Mouse (Mus musculus) ES-CJ7 (cell line): ENCODE measurements at regions not wholly inside any gene's neighbourhood (a gene's known extent, or its start where the extent isn't known, plus 50 kb on each side); places are given as distances from the start of the nearest gene placed in this dataset.

Experiments
- DNase-seq: peaks from one replicate; pipeline ENCODE4 v3.0.0; 2011; ENCODE audit warnings: low read depth, low spot score

- DNase-seq, result no peak
Measured at GRCm38 (mm10) chr10:117940441-117941265, 94.8 kb upstream of the Rap1b start.

GRCm38 (mm10) chr10:117941266-117941651, 95.4 kb upstream of the Rap1b start:
- DNase-seq, result no peak

GRCm38 (mm10) chr10:117943702-117944307, 98.0 kb upstream of the Rap1b start:
- no peak for DNase-seq

GRCm38 (mm10) chr10:117947191-117947590, 101.4 kb upstream of the Rap1b start:
- no peak for DNase-seq

- DNase-seq, result no peak
Measured at GRCm38 (mm10) chr10:117947911-117948310, 102.1 kb upstream of the Rap1b start.

- DNase-seq, result peak; percentile 92
Measured at GRCm38 (mm10) chr10:117952116-117953025, 106.5 kb upstream of the Rap1b start.

GRCm38 (mm10) chr10:117953026-117953711, 107.3 kb upstream of the Rap1b start:
- peak; percentile 97 for DNase-seq

GRCm38 (mm10) chr10:117956174-117956950, 110.5 kb upstream of the Rap1b start:
- peak; percentile 69 for DNase-seq

GRCm38 (mm10) chr10:117974706-117975105, 128.9 kb upstream of the Rap1b start:
- no peak for DNase-seq

GRCm38 (mm10) chr10:117975467-117975866, 129.6 kb upstream of the Rap1b start:
- DNase-seq, result no peak

- peak; percentile 82 for DNase-seq
Measured at GRCm38 (mm10) chr10:117979091-117979490, 133.3 kb upstream of the Rap1b start.

GRCm38 (mm10) chr10:117982611-117983210, 136.9 kb upstream of the Rap1b start:
- no peak for DNase-seq

GRCm38 (mm10) chr10:117983271-117983670, 137.4 kb upstream of the Rap1b start:
- DNase-seq, result no peak

- no peak for DNase-seq
Measured at GRCm38 (mm10) chr10:117984784-117985602, 139.2 kb upstream of the Rap1b start.

GRCm38 (mm10) chr10:117987620-117988019, 141.8 kb upstream of the Rap1b start:
- no peak for DNase-seq

- no peak for DNase-seq
Measured at GRCm38 (mm10) chr10:117988076-117988475, 142.2 kb upstream of the Rap1b start.

- no peak for DNase-seq
Measured at GRCm38 (mm10) chr10:117991176-117991575, 145.3 kb upstream of the Rap1b start.

GRCm38 (mm10) chr10:117992317-117992716, 146.5 kb upstream of the Rap1b start:
- DNase-seq, result no peak

- no peak for DNase-seq
Measured at GRCm38 (mm10) chr10:117993809-117994208, 147.8 kb upstream of the Mdm1 start.
